Mouse (Mus musculus) ES-E14 (cell line): ENCODE measurements at regions not wholly inside any gene's neighbourhood (a gene's known extent, or its start where the extent isn't known, plus 50 kb on each side); places are given as distances from the start of the nearest gene placed in this dataset.

ENCODE experiments used
- CHD2 ChIP-seq: IDR thresholded peaks from 2 replicates; pipeline ENCODE4 v1.6.1; 2014; ENCODE audit warnings: mild to moderate bottlenecking, low read depth, low read length, inconsistent platforms
- HCFC1 ChIP-seq: IDR thresholded peaks from 2 replicates; pipeline ENCODE4 v1.6.1; 2012; ENCODE audit warnings: low read length, inconsistent platforms, borderline replicate concordance; ENCODE audit not compliant: insufficient read depth
- MAFK ChIP-seq: IDR thresholded peaks from 2 replicates; pipeline ENCODE4 v1.6.1; 2014; ENCODE audit warnings: mild to moderate bottlenecking, low read depth, low read length, inconsistent platforms; ENCODE audit not compliant: insufficient read depth
- ZC3H11A ChIP-seq: IDR thresholded peaks from 2 replicates; pipeline ENCODE4 v1.6.1; 2012; ENCODE audit warnings: low read depth, mild to moderate bottlenecking, inconsistent platforms, low read length, borderline replicate concordance

GRCm38 (mm10) chr8:64318524-64319219, 112.6 kb upstream of the Tll1 start:
- TF ChIP-seq MAFK (no peak), HCFC1 (no peak), ZC3H11A (no peak), CHD2 (no peak)
